Mouse (Mus musculus): Measurements from ENCODE around the gene Fam89b. TPM values are rescaled to one million over a fixed set of nuclear protein-coding genes. Genes with fewer than 3 reads are reported as not detected.

Fam89b gene
- total RNA-seq, 2 experiments from 2014 or later, result 30.0 to 30.2 TPM

DNA sequence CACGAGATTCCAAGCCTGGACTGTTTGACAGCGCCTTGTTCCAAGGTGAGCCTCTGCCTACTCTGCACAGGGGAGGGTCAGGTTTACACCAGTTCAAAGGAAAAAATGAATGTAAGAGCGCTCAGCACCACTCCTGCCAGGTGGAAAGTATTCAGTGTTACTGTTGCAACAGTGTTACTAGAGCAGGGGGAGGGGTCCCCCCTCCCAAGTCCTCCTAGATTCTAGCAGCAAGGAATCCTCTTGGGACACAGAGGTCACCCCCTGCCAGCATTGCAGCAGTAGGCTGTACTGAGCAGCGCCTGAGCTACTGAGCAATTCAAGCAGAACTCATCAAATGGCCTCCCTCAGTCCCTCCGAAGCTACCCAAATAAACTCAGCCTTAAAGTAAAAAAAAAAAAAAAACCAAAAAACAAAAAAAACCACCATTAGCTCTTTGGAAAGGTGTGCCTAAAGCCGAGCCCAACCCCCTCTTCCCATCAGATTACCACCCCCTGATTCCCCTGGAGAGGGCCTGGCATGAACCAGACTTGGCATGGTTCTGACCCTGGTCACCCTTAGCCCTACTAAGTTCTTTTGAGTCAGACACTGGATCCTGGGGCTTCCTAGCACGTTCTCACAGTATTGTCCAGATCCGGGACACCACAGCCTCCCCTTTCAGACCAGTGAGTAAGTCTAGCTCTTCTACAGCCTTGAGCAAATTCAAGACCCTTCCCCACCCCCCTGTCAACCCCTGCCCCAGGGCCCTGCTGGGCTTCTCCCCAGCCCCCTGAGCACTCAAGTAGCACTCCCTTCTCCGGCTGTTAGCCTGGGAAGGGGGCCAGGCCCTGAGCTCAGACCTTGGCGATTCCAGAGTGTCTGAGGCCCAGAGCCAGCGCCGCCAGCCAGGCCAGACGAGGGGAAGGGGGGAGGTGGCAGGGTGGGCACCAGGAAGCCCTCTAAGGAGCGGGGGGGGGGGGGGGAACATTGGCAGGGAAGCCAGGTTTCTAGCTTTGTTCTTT lies 11.2 kb upstream of the Fam89b start, which contains the start of gene Ltbp3:
Gene Ltbp3, plus strand, starts transcription at position 585 of the 998 bp plus-strand sequence.
- DNase-seq (ENCODE audit: low spot score in 2 of 2), result peak in 1 of 2 experiments; percentile 27
- intact Hi-C loops (cut with DNase I), result no loop called here

- DNase-seq (ENCODE audit: low spot score in 2 of 2), result no peak
- intact Hi-C loops (cut with DNase I), result no loop called here
These were observed 10.0 kb upstream of the Fam89b start for GRCm38 (mm10) chr19:5739446-5739845.

- intact Hi-C loops (cut with DNase I), result no loop called here
- no peak for DNase-seq (ENCODE audit: low spot score in 2 of 2)
These were observed 4.9 kb upstream of the Fam89b start for GRCm38 (mm10) chr19:5734325-5734724.

DNA sequence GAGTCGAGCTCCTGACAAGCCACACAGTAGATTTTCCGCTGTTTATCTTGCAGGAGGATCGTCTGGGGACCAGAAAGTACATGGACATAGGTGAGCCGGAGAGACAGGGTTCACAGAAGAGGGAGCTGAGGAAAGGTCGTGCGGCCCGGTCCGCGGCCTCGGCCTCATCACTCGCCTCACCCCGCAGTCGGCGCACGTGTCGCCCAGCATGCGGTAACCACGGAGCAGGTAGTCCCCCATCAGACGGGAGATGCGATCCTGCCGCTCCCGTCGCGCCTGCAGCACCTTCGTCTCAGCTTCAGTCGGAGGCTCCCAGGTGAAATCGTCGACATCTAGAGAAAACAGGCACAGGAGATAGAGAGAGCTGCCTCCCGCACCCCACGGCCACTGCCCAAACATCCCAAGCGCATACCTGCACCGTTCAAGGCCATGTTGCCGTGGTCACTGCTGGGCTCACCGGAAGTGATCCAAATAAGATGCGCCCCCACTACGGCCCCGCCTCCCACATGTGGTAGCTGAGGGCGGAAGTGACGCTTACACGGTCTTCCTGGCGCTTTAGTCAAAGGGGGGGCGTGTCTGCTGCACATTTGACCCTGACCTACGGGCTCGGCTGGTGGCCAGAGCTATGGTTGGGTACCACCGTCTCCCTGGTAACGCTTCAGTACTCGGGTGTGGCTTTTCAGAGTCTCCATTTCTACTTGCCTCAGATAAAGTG lies 2.0 kb upstream of the Fam89b start:
- peak; percentile 93 to 96 for DNase-seq (ENCODE audit: low spot score in 2 of 2)
- intact Hi-C loops (cut with DNase I), result no loop called here

DNA sequence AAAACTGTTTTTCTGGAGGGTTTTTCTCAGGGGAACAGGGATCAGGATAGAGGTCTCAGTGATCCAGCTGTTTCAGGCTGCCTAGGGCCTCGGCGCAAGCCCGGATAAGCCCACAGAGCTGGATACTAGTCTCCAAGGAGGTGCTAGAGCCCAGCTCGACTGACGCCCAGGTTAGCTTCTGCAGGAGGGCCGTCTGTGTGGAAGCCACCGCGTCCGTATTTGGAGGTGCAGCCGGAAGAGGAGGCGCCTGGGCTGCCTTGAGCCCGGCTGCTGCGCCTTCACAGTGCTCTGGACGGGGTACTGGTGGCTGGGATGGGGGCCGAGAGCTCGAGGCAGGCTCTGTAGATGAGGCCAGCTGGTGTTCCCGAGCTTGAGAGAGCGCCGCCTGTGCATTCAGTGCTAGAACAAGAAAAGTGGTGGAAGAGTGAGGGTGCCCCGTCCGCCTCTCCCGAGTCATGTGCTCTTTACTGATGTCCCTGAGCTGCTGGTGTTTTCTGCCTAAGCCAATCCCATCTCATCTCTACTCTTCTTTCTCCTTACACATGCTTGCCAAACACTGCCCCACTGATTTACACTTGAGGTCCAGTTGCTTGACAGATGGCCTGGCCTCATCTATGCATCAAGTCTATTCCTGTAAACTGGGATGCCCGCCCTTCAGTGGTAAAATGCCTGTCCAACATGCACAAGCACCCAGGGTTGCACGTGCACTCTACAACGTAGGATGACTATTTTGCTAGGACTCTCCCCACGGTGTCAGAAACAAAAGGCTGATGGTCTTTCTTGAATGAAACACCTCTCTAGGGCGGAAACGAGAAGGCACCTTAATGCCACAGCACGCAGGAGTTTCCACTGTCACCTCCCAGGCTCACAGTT lies 1.1 kb upstream of the Fam89b start:
- DNase-seq (ENCODE audit: low spot score in 2 of 2), result peak in 1 of 2 experiments; percentile 31
- intact Hi-C loops (cut with DNase I), result no loop called here

DNA sequence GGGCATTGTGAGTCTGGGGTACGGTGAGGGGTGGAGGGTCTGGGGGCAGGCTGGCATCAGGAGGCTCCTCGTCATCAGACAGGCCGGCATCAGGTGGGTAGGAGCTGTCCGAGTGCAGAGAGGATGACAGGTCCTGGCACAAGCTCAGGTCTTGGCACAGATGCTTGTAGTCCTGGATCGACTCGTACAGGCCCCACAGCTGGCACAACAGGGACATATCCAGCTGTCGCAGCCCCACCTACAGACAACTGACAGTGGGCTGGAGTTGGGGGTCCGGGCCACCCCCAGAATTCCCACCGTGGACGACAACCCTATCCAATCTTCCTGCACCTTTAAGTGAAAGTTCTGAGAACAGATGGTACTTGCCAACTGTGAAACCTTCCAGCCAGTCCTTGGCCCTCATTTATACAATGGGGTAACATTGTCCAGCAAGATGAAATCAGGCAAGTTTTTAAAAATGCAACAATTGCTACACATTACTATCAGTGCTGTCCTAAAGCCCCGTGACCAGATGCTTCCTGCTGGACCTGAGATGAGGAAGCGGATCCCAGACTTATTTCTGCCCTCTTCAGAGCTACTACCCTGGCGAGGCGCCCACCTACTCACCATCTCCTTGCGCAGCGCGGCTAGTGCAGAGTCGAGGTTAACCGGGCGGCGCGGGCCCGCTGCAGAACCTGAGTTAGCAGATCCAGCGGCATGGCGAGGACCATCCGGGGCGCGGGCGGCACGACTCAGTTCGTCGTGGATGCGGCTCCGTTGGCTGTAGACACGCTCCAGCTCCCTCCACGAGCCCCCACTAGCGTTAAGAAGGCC lies 616 bp downstream of the Fam89b start:
- intact Hi-C loops (cut with DNase I), result loop anchor here (1.0 to 2.0 kb wide), 3 partner anchors 18 to 42 kb away; partner anchors contain the start of genes Map3k11, Pcnx3 and Scyl1
- DNase-seq (ENCODE audit: low spot score in 2 of 2), result peak; percentile 61 to 63

GRCm38 (mm10) chr19:5727701-5728100 lies 1.8 kb downstream of the Fam89b start:
- peak; percentile 83 to 86 for DNase-seq (ENCODE audit: low spot score in 2 of 2)
- intact Hi-C loops (cut with DNase I), result loop anchor here (1.0 to 2.0 kb wide), 3 partner anchors 16 to 43 kb away; partner anchors contain the start of genes Map3k11, Pcnx3 and Scyl1

DNA sequence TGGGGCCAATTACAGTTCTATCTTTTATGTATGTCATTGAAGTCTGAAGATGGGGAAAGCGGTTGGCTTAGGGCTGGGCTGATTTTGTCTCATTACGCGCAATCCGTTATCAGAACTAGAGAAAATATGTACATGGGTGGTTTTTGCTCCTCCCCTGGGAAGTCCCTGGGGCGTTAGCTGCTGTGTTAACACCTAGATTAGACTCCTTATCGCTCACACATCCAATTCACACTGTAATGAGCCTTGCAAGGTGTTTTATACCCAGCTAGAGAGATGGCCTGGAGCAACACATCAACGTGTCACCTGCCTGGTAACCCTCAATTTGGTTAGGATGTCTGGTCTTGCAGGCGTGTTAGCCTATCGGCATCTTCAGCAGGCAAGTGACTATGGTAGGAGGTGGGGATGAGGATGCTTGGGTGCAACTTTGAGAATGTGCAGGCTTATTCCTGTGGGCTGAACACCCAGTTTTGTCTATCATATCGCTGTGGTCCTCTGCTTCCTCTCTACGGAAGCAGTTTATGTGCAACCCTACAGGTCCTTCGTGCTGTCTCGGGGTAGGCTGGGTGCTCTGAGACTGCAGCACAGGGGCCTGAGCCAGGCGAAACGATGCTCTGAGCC lies 2.4 kb downstream of the Fam89b start:
- DNase-seq (ENCODE audit: low spot score in 2 of 2), result no peak
- intact Hi-C loops (cut with DNase I), result no loop called here

- intact Hi-C loops (cut with DNase I), result no loop called here
- no peak for DNase-seq (ENCODE audit: low spot score in 2 of 2)
These were observed 3.5 kb downstream of the Fam89b start, which contains the start of gene Ehbp1l1 for GRCm38 (mm10) chr19:5725767-5726515. Ehbp1l1 (minus strand) TSS chr19:5726317.

DNA sequence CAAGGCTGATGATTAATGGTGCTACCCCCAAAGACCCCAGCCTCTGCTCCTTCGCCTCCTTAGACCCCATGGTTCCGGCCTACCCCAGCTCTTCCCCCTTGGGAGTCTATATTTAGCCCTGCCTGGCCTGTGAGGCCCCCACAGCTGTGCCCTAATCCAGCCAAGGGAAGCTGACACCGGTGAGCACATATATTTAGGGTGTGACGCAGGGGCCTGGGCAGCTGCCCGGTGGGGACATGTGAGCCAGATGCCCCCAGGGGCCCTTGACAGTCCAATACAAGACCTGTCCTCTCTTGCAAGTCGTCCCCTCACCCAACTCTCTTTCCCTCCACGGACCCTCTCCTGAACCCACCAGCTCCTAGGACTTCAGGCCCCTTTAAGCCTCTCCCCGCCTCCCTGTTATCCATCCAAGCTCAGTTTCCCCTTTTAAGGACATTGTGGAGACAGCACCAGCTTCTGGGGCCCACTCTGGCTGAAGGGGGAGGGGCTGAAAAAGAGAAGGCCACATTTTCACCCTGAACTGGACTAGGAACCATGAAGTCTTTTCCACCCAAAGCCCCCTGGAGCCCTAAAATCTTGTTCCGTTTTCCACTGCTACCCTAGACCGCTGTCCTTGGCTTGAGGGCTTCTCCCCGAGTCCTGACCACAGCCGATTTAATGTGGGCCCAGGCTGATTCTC lies 4.3 kb downstream of the Fam89b start:
- intact Hi-C loops (cut with DNase I), result no loop called here
- DNase-seq (ENCODE audit: low spot score in 2 of 2), result no peak

DNA sequence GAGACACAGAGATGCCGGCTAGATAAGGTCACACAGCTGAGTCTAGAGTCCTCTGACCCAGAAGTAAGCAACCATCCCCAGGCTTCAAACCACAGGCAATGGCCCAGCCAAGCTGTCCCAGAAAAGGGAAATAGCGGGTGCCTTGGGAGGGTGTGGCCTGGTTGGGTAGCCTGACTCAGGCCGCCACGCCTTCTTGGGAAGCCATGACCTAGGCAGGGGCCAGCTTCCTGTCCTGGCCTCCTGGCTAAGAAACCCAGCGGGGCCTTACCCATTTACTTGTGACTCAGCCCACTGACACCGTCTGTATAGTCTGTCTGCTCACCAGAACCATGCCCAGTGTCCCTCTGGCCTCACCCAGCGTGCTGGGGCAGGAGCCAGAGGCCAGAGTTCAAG lies 4.9 kb downstream of the Fam89b start:
- intact Hi-C loops (cut with DNase I), result no loop called here
- peak in 1 of 2 experiments; percentile 36 for DNase-seq (ENCODE audit: low spot score in 2 of 2)

GRCm38 (mm10) chr19:5723934-5724548 lies 5.4 kb downstream of the Fam89b start:
- DNase-seq (ENCODE audit: low spot score in 2 of 2), result no peak
- intact Hi-C loops (cut with DNase I), result no loop called here

- no peak for DNase-seq (ENCODE audit: low spot score in 2 of 2)
- intact Hi-C loops (cut with DNase I), result no loop called here
These were observed 6.5 kb downstream of the Fam89b start for GRCm38 (mm10) chr19:5722848-5723425.

- intact Hi-C loops (cut with DNase I), result no loop called here
- DNase-seq (ENCODE audit: low spot score in 2 of 2), result no peak
These were observed 8.2 kb downstream of the Fam89b start for GRCm38 (mm10) chr19:5721233-5721632.

DNA sequence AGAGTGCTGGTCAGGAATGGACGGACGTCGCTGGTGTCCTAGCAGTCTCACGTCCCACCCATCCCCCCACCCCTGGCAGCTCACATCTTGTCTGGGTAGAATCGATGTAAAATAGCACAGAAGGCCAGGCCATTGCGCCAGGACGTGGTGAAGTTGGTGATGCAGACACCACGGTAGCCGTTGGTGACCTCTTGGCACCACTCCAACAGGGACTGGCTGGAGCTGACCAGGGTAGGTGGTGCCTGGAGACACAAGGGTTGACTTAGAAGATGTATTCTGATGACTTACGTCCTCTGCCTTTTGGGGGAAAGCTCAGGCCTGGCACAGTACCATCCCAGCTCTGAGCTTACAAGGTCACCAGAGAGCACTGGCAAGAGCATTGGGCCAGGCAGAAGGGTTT lies 12.5 kb downstream of the Fam89b start:
- intact Hi-C loops (cut with DNase I), result no loop called here

More for the DNA sequence above, 12.5 kb downstream of the Fam89b start:
- no peak for DNase-seq (ENCODE audit: low spot score in 2 of 2)
